In genomic region chr9:8134117-8134574, GRCm38 (mm10) we compare ENCODE assay signal across 8 mouse cellular contexts. TPM values are rescaled to one million over a fixed set of nuclear protein-coding genes. Genes with fewer than 3 reads are reported as not detected.
DNase-seq lines count a peak whose midpoint lies in the region; ATAC-seq and TF ChIP-seq lines count a peak whose summit lies in the region.

TSS of gene Cep126 (minus strand) at chr9:8134294.

- peaks cover 2 to 6% of the 10 kb centered on the region in 2 experiments; a peak in 2 of 4 replicates for H3K4me1 ChIP-seq in ES-E14 (ENCODE audit: control insufficient read depth in 2 of 2, insufficient read depth in 2 of 2, low read length in 2 of 2, poor library complexity in 1 of 2)
- H3K4me1 ChIP-seq in liver, postnatal 0 days (ENCODE audit: insufficient read depth) = peaks cover 4% of the 10 kb centered on the region
- H3K4me1 ChIP-seq in neural tube, embryonic 14.5 days (ENCODE audit: control insufficient read depth, insufficient read depth, low read length) = no peaks in the 10 kb centered on the region
- H3K4me1 ChIP-seq in testis, adult 2 months (ENCODE audit: control insufficient read depth, insufficient read depth, low read length) = no peaks in the 10 kb centered on the region; the same call in 1 of the 2 replicates

- peak; percentile 84 for DNase-seq in ES-E14 (ENCODE audit: low read depth, low spot score)
- peak; percentile 77 for DNase-seq in cerebellum, adult 11-12 months
- DNase-seq in forelimb bud, embryonic 11.5 days (ENCODE audit: low read depth, low spot score) = peak; percentile 79
- DNase-seq in heart, postnatal 4 days = peak; percentile 86
- DNase-seq in layer of hippocampus, adult 18-20 months (ENCODE audit: low spot score in 2 of 2) = peak; percentile 59 to 75
- peak; percentile 83 for DNase-seq in liver, postnatal 0 days

- H3K36me3 ChIP-seq in ES-E14 (ENCODE audit: control insufficient read depth, insufficient read depth, low read length, poor library complexity, severe bottlenecking) = no peaks in the 10 kb centered on the region
- no peaks in the 10 kb centered on the region for H3K36me3 ChIP-seq in liver, postnatal 0 days (replicated peaks; ENCODE audit: insufficient read depth, low read length)
- no peaks in the 10 kb centered on the region for H3K36me3 ChIP-seq in neural tube, embryonic 14.5 days (ENCODE audit: control insufficient read depth, insufficient read depth, low read length)
- H3K36me3 ChIP-seq in testis, adult 2 months (ENCODE audit: control insufficient read depth, insufficient read depth, low read length) = no peaks in the 10 kb centered on the region; the same call in 1 of the 2 replicates

- no peak for TF ChIP-seq CTCF in liver, postnatal 0 days (IDR thresholded peaks at IDR 0.05; ENCODE audit: low read depth)
- TF ChIP-seq CTCF in testis, adult 2 months (IDR thresholded peaks at IDR 0.05; ENCODE audit: control insufficient read depth, insufficient read depth, insufficient replicate concordance, low read depth, low read length) = no peak

- peak; percentile 96 for ATAC-seq in liver, postnatal 0 days
- peak; percentile 99 for ATAC-seq in neural tube, embryonic 14.5 days (ENCODE audit: low read depth)

- TF ChIP-seq POLR2A in testis, adult 2 months (IDR thresholded peaks at IDR 0.05; ENCODE audit: control insufficient read depth, low read depth, low read length) = peak; percentile 71; the same call in 1 of the 2 replicates

- H3K4me3 ChIP-seq in ES-E14 (ENCODE audit: insufficient read depth in 1 of 2, low read depth in 1 of 2, low read length in 2 of 2, poor library complexity in 1 of 2, severe bottlenecking in 1 of 2) = peak within 1 kb of the TSS; percentile 81 to 95
- H3K4me3 ChIP-seq in liver, postnatal 0 days (ENCODE audit: low read depth, low read length) = peak within 1 kb of the TSS; percentile 60
- H3K4me3 ChIP-seq in neural tube, embryonic 14.5 days (ENCODE audit: low read depth, low read length) = peak within 1 kb of the TSS; percentile 81
- peak within 1 kb of the TSS; percentile 93 for H3K4me3 ChIP-seq in testis, adult 2 months (ENCODE audit: control insufficient read depth, low read depth, low read length)

- H3K9ac ChIP-seq in ES-E14 (ENCODE audit: insufficient read depth, low read depth, low read length, poor library complexity, severe bottlenecking) = peak within 1 kb of the TSS; percentile 88
- peak within 1 kb of the TSS; percentile 41; the same call in 1 of the 2 replicates for H3K9ac ChIP-seq in liver, postnatal 0 days (replicated peaks)
- H3K9ac ChIP-seq in neural tube, embryonic 14.5 days (replicated peaks; ENCODE audit: low read depth, low read length) = peak within 1 kb of the TSS; percentile 65

- in situ Hi-C loops in ES-E14 (cut with MboI; ENCODE audit: low sequenced_read_pairs in 2 of 2, unreplicated experiment in 2 of 2) = no loop called here

- 4% methylated on average over 68 of the region's 72 CpGs for WGBS in liver, postnatal 0 days (ENCODE audit: insufficient replicate concordance)
- under 1% methylated on average over 71 of the region's 72 CpGs for WGBS in neural tube, embryonic 14.5 days

- no peak for TF ChIP-seq EP300 in liver, postnatal 0 days (IDR thresholded peaks at IDR 0.05; ENCODE audit: low read depth)

- H3K27me3 ChIP-seq in liver, postnatal 0 days (ENCODE audit: insufficient read depth, low read length) = peaks cover 11% of the 10 kb centered on the region
- H3K27me3 ChIP-seq in neural tube, embryonic 14.5 days (ENCODE audit: control insufficient read depth, insufficient read depth, low read length) = no peaks in the 10 kb centered on the region
- H3K27me3 ChIP-seq in testis, adult 2 months (ENCODE audit: control insufficient read depth, insufficient read depth, low read length) = no peaks in the 10 kb centered on the region

- H3K27ac ChIP-seq in ES-E14 (ENCODE audit: insufficient read depth, low read depth, low read length, poor library complexity, severe bottlenecking) = no peak within 1 kb of the TSS
- no peak within 1 kb of the TSS for H3K27ac ChIP-seq in liver, postnatal 0 days (ENCODE audit: low read depth)
- no peak within 1 kb of the TSS for H3K27ac ChIP-seq in neural tube, embryonic 14.5 days (ENCODE audit: low read depth, low read length)
- peak within 1 kb of the TSS; percentile 97 for H3K27ac ChIP-seq in testis, adult 2 months (ENCODE audit: control insufficient read depth, insufficient read depth, low read depth, low read length)

- peak within 1 kb of the TSS; percentile 87 for H3K4me2 ChIP-seq in liver, postnatal 0 days (ENCODE audit: low read depth, low read length)
- peak within 1 kb of the TSS; percentile 46 for H3K4me2 ChIP-seq in neural tube, embryonic 14.5 days (ENCODE audit: low read depth, low read length)

- no peaks in the 10 kb centered on the region for H3K9me3 ChIP-seq in ES-E14 (ENCODE audit: control insufficient read depth, insufficient read depth, low read depth, low read length)
- no peaks in the 10 kb centered on the region for H3K9me3 ChIP-seq in liver, postnatal 0 days (ENCODE audit: low read length)
- no peaks in the 10 kb centered on the region for H3K9me3 ChIP-seq in neural tube, embryonic 14.5 days (ENCODE audit: control insufficient read depth, low read length)

TF ChIP-seq in ES-E14, 5 proteins besides CTCF, POLR2A, EP300 and RAD21:
- TF ChIP-seq MAFK (IDR thresholded peaks at IDR 0.05; ENCODE audit: insufficient read depth, low read depth, low read length) (no peak), HCFC1 (IDR thresholded peaks at IDR 0.05; ENCODE audit: borderline replicate concordance, insufficient read depth, low read length) (peak; percentile 62; the same call in 1 of the 2 replicates)
TF ChIP-seq in ES-E14: peak in this region for 1.

RNA-seq across cellular contexts. Expression of gene Cep126, which starts in this region (rescaled TPM):
- total RNA-seq in ES-E14 (2012; rRNA removed) = 6.1 and 6.2 TPM in 2 replicates
- total RNA-seq in heart, postnatal 4 days (2021) = 1 to 10 TPM; 5.1 to 5.4 TPM
- 10 to 100 TPM; 16.5 to 17.2 TPM for total RNA-seq in layer of hippocampus, adult 18-20 months (2021)
- polyA plus RNA-seq in liver, postnatal 0 days (2015; fragmentation: Nextera tagmentation; extraction: Ambion mirVana) = 0.09 and 0.12 TPM in 2 replicates
- polyA plus RNA-seq in neural tube, embryonic 14.5 days (2014; fragmentation: Nextera tagmentation; extraction: Ambion mirVana) = 5.6 and 7.6 TPM in 2 replicates
- polyA plus RNA-seq in testis, adult 2 months (2012; rRNA removed) = 107 and 120 TPM in 2 replicates

Comparison
In these comparisons a context has a peak if more than half of its experiments do, and no peak if none do; other contexts are left out.
1. RNA of gene Cep126 (polyA plus RNA-seq): 107 to 120 TPM in testis, adult 2 months; 5.6 to 7.6 TPM in neural tube, embryonic 14.5 days and 0.09 to 0.12 TPM in liver, postnatal 0 days; every median in the first group is over 10 times any median in the second.
2. Peak in DNase-seq, ATAC-seq, H3K4me3 ChIP-seq, H3K9ac ChIP-seq and H3K4me2 ChIP-seq in liver, postnatal 0 days; RNA of the gene not detected or under 1 TPM.
3. Peak in every context shown above with its lines, with median percentiles within 50 percentile points of each other: DNase-seq, H3K4me3 ChIP-seq and H3K9ac ChIP-seq.